Mouse (Mus musculus): Measurements from ENCODE around the gene Eef1akmt1. TPM values are rescaled to one million over a fixed set of nuclear protein-coding genes. Genes with fewer than 3 reads are reported as not detected.

Eef1akmt1 gene
- polyA plus RNA-seq, 1 experiment from 2014 or later: 85.9 TPM

DNA sequence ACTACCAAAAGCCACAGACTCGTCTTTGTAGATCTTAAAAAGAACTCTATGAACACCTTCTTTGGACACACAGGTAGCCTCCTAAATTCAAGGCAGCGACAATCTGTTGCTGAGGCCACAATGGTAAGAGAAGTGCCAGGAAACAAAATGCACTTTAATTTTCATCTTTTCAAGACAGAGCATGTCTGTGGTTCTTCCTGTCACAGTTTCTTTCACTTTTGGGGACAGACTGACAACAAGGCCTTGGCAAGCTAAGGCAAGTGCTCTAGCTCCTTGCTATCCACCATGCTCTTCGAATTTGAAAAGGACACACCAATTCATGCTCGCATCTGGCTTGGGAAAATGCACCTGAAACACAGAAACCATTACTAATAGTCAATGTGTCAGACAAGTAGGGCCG is 21.9 kb upstream of the Eef1akmt1 start:
- Histone ChIP-seq H3K4me1 (no peaks in the 10 kb centered on the region), H3K4me2 (replicated peaks) (no peak overlapping the region), H3K9me3 (replicated peaks) (no peaks in the 10 kb centered on the region), H3K36me3 (peaks cover 68% of the 10 kb centered on the region), H3K4me3 (replicated peaks) (no peak overlapping the region), H3K27ac (replicated peaks) (no peak overlapping the region), H3K9ac (no peak overlapping the region), H3K27me3 (no peaks in the 10 kb centered on the region)
- 92% methylated on average over 5 of the region's 5 CpGs for WGBS
- ATAC-seq (ENCODE audit: insufficient number of reproducible peaks, low FRiP score, low TSS enrichment, low read depth): no peak

DNA sequence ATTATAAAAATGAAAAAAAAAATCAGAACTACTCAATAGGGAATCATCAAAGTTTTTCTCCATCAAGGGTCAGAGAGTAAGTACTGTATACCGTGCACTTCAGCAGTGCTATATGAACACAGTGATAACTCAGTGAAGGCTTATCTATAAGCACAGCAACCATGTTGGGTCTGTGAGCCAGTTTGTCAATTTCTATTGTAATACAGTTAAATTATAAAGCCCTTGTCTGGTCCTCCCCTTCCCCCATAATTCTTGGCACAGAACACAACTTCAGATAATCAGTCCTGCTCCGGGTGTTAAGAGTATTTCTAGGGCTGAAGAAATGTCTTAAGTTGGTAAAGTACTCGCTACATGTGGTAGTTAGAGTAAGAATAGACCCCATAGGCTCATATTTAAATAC is 20.4 kb upstream of the Eef1akmt1 start:
- H3K9ac ChIP-seq: no peak overlapping the region
- peaks cover 59% of the 10 kb centered on the region for H3K36me3 ChIP-seq
- H3K27ac ChIP-seq (replicated peaks): no peak overlapping the region
- H3K4me2 ChIP-seq (replicated peaks): no peak overlapping the region
- no peak overlapping the region for H3K4me3 ChIP-seq (replicated peaks)
- H3K27me3 ChIP-seq: no peaks in the 10 kb centered on the region
- no peaks in the 10 kb centered on the region for H3K9me3 ChIP-seq (replicated peaks)
- H3K4me1 ChIP-seq: no peaks in the 10 kb centered on the region
- 91% methylated on average over 3 of the region's 3 CpGs for WGBS
- ATAC-seq (ENCODE audit: insufficient number of reproducible peaks, low FRiP score, low TSS enrichment, low read depth): no peak

DNA sequence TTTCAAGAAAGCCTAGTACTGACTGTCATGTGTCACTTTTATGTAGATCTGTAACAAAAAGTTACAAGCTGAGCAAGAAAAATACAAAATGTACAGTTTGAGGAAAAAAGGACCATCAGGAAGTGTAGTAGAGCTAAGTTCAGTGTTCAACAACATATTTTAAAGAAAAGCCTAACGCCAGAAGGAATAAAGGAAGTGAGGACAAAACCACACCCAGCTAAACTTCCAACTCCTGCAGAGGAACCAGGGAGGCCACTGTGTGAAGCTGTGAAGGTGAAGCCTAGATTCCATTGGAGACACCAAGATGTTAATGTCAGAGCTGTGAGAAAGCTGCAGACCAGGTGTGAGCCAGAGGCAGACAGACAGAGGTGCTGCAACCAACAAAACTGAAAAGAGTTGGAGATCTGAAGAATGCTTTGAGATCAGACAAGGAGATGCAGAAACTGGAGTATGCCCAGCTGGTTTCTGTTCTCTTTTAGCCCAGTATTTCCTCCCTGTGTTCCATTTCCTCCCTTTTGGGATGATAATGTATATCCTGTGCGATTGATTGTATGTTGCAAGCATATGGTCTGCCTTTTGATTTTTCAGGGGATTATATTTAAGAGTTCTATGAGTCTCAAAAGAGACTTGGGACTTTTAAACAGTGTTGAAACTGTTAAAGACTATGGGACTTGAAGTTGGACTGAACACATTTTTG is 5.1 kb upstream of the Eef1akmt1 start:
- Histone ChIP-seq H3K9me3 (replicated peaks) (no peaks in the 10 kb centered on the region), H3K4me2 (replicated peaks) (no peak overlapping the region), H3K27me3 (no peaks in the 10 kb centered on the region), H3K27ac (replicated peaks) (no peak overlapping the region), H3K4me1 (no peaks in the 10 kb centered on the region), H3K9ac (no peak overlapping the region), H3K4me3 (replicated peaks) (no peak overlapping the region), H3K36me3 (peaks cover 21% of the 10 kb centered on the region)
- WGBS: 98% methylated on average over 2 of the region's 2 CpGs
- no peak for ATAC-seq (ENCODE audit: insufficient number of reproducible peaks, low FRiP score, low TSS enrichment, low read depth)

DNA sequence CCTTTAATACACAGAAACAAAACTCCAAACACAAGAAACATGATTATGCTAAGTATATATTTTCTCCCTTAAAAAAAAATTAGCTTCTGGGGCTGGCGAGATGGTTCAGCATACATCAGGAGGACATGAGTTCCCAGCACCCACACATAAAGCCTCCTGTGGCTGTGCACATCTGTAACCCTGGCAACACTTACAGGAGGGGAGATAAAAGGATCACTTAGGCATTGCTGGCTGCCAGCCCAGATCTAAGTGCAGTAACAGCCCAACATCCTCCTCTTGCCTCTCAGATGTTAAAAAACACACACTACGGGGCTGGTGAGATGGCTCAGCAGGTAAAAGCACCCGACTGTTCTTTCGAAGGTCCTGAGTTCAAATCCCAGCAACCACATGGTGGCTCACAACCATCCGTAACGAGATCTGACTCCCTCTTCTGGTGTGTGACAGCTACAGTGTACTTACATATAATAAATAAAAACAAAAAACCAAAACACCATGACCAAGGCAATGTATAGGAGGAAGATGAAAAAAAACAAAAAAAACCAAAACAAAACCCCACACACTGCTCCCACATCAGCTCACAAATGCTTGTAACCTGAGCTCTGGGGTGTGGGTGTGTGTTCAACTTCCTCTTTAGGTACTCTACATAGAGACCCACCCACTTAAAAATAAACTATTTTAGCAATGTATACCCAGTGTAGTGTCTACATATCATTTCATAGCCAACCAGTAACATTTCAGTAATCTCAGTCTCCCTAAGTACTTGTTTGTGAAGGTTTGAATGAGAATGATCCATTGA is 3.6 kb upstream of the Eef1akmt1 start:
- ATAC-seq (ENCODE audit: insufficient number of reproducible peaks, low FRiP score, low TSS enrichment, low read depth): no peak
- H3K36me3 ChIP-seq: peaks cover 12% of the 10 kb centered on the region
- 86% methylated on average over 6 of the region's 6 CpGs for WGBS

DNA sequence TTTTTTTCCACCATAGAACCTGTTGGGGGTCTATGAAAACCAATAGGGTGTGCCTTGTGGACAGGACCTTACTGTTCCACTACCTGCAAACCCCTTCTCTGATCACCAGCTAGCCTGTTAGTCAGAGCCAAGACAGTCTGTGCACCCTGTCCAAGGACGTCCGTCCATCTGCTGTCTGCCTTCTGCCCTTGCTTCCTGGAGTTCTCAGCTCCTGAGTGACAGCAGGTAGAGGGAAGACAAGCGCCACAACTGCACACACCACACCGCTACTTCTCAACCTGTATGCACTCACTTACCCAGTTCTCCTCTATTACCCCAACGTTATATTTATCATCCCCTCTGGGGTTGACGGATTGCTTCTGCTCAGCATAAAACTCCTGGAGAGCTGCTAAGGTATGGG is 5.8 kb downstream of the Eef1akmt1 start:
- no peaks in the 10 kb centered on the region for H3K9me3 ChIP-seq (replicated peaks)
- no peak for ATAC-seq (ENCODE audit: insufficient number of reproducible peaks, low FRiP score, low TSS enrichment, low read depth)
- no peak overlapping the region for H3K4me2 ChIP-seq (replicated peaks)
- H3K36me3 ChIP-seq: 0 out of 2 replicates have a peak, but pooled peaks cover 6% of the 10 kb centered on the region
- WGBS: 85% methylated on average over 6 of the region's 6 CpGs
- H3K27ac ChIP-seq (replicated peaks): no peak overlapping the region
- H3K9ac ChIP-seq: no peak overlapping the region
- H3K4me3 ChIP-seq (replicated peaks): no peak overlapping the region
- H3K4me1 ChIP-seq: peaks cover 2% of the 10 kb centered on the region
- H3K27me3 ChIP-seq: no peaks in the 10 kb centered on the region

More for the DNA sequence above, 3.6 kb upstream of the Eef1akmt1 start:
- H3K4me3 ChIP-seq (replicated peaks): no peak overlapping the region
- no peak overlapping the region for H3K4me2 ChIP-seq (replicated peaks)
- no peaks in the 10 kb centered on the region for H3K27me3 ChIP-seq
- peaks cover 5% of the 10 kb centered on the region for H3K4me1 ChIP-seq
- no peak overlapping the region for H3K27ac ChIP-seq (replicated peaks)
- no peaks in the 10 kb centered on the region for H3K9me3 ChIP-seq (replicated peaks)
- no peak overlapping the region for H3K9ac ChIP-seq

DNA sequence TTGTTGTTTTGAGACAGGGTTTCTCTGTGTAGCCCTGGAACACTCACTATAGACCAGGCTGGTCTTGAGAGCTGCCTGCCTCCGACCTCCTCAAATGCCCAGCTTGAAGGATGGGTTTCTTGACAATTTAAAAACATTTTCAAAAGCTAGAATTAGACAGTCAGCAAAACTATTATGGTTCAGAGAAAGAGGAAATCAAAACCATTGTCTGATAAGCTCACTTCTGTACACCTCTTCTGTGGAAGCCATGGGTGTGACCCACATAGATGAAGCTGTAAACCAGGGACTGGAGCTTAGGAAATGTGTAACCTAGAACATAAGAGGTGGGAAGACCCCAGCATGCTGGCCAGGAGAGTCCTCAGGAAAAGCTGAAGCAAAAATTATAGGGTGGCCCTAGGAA is 14.5 kb downstream of the Eef1akmt1 start:
- Histone ChIP-seq H3K9me3 (replicated peaks) (no peaks in the 10 kb centered on the region), H3K4me3 (replicated peaks) (no peak overlapping the region), H3K9ac (no peak overlapping the region), H3K4me2 (replicated peaks) (no peak overlapping the region), H3K27me3 (no peaks in the 10 kb centered on the region), H3K36me3 (no peaks in the 10 kb centered on the region), H3K27ac (replicated peaks) (no peak overlapping the region), H3K4me1 (no peaks in the 10 kb centered on the region)
- no peak for ATAC-seq (ENCODE audit: insufficient number of reproducible peaks, low FRiP score, low TSS enrichment, low read depth)
- 89% methylated on average over 1 of the region's 1 CpGs for WGBS

DNA sequence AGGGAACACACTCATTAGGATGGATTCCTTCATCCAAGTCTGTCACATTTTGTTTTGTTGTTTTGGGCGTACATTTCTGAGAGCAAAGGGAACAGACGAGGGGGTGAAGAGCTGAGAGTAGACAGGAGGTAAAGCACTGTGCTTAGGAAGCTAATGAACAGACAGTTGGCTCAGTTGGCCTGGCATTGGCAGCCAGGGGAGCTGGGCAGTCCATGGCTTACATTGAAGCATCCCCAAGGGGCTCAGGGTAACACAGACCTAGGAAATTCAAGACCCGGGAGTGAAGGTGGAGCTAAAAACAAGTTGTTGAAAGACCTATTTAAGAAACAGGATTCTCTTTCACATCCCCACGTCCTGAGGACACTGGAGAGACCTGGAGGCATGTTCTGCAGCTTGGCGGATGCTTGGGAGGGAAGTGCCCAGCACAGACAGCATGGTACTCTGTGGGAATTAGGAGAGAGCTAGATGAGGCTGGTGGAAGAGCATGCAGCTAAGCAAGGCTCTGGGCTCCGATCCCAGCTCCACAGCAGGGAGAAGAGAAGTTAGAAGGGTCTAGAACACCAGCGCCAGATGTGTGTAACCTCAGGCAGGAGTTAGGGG is 15.8 kb downstream of the Eef1akmt1 start:
- H3K27ac ChIP-seq (replicated peaks): no peak overlapping the region
- H3K4me2 ChIP-seq (replicated peaks): no peak overlapping the region
- H3K9ac ChIP-seq: no peak overlapping the region
- H3K4me3 ChIP-seq (replicated peaks): no peak overlapping the region
- no peaks in the 10 kb centered on the region for H3K36me3 ChIP-seq
- H3K4me1 ChIP-seq: no peaks in the 10 kb centered on the region
- H3K9me3 ChIP-seq (replicated peaks): no peaks in the 10 kb centered on the region
- H3K27me3 ChIP-seq: no peaks in the 10 kb centered on the region
- WGBS: 78% methylated on average over 7 of the region's 7 CpGs
- ATAC-seq (ENCODE audit: insufficient number of reproducible peaks, low FRiP score, low TSS enrichment, low read depth): no peak

DNA sequence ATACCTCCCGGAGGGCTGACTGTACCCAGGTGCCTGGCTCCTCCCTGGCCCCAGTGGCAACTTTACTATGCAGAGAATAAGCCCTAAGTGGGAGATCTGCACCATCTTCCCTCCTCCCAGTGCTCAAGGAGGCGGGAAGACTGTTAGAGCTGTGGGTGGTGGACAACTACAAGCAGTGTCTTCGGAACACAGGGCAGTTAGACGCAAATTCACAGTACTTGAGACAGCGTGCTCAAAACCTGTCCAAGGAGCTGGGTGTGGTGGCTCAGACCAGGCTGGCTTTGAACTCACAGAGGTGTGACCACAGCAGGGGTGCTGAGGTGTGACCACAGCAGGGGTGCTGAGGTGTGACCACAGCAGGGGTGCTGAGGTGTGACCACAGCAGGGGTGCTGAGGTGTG is 17.0 kb downstream of the Eef1akmt1 start:
- Histone ChIP-seq H3K4me1 (no peaks in the 10 kb centered on the region), H3K9me3 (replicated peaks) (no peaks in the 10 kb centered on the region), H3K36me3 (0 out of 2 replicates have a peak, but pooled peaks cover 10% of the 10 kb centered on the region), H3K27me3 (no peaks in the 10 kb centered on the region), H3K27ac (replicated peaks) (no peak overlapping the region), H3K4me3 (replicated peaks) (no peak overlapping the region), H3K4me2 (replicated peaks) (no peak overlapping the region), H3K9ac (no peak overlapping the region)
- 85% methylated on average over 5 of the region's 5 CpGs for WGBS
- no peak for ATAC-seq (ENCODE audit: insufficient number of reproducible peaks, low FRiP score, low TSS enrichment, low read depth)

DNA sequence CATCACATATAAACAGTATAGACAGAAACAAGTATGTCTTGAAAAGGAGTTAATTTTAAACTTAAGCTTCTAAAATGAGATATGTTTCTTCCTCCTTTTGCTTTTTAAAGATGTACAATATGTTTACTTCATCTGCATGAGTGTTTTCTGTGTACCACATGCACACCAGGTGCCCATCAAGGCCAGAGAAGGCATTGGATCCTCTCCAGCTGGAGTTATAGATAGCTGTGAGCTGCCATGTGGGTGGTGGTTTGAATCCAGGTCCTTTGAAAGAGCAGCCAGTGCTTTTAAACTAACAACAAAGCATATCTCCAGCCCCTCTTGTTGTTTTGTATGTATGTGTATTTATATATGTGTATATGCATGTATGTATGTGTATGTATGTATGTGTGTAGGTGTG is 18.5 kb downstream of the Eef1akmt1 start:
- Histone ChIP-seq H3K36me3 (peaks cover 17% of the 10 kb centered on the region; the same call in 1 of the 2 replicates), H3K4me3 (replicated peaks) (no peak overlapping the region), H3K9ac (no peak overlapping the region), H3K9me3 (replicated peaks) (no peaks in the 10 kb centered on the region), H3K4me2 (replicated peaks) (no peak overlapping the region), H3K4me1 (no peaks in the 10 kb centered on the region), H3K27me3 (no peaks in the 10 kb centered on the region), H3K27ac (replicated peaks) (no peak overlapping the region)
- no peak for ATAC-seq (ENCODE audit: insufficient number of reproducible peaks, low FRiP score, low TSS enrichment, low read depth)

DNA sequence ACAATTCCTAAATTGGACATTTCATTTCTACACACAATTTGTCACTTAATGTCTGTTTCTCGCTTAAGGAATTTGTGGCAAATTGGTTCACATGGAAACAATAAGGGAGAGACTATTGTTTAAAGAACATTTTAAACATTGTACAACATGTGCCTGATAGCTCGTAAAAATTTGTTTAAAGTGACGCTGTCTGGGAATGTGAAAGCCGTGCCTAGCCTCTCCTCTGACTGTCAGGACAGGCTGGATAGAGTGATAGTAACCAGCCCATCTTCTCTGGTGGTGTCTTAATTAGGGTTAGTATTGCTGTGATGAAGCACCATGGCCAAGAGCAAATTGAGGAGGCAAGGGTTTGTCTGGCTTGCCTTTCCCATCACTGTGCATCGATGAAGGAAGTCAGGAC is 24.4 kb downstream of the Eef1akmt1 start:
- Histone ChIP-seq H3K4me2 (replicated peaks) (no peak overlapping the region), H3K9me3 (replicated peaks) (no peaks in the 10 kb centered on the region), H3K36me3 (peaks cover 17% of the 10 kb centered on the region; the same call in 1 of the 2 replicates), H3K4me3 (replicated peaks) (no peak overlapping the region), H3K27me3 (no peaks in the 10 kb centered on the region), H3K9ac (no peak overlapping the region), H3K4me1 (peaks cover 9% of the 10 kb centered on the region; the same call in 1 of the 2 replicates), H3K27ac (replicated peaks) (peak overlapping the region; percentile 56)
- 43% methylated on average over 5 of the region's 5 CpGs for WGBS
- peak; percentile 27; the same call in 1 of the 2 replicates for ATAC-seq (ENCODE audit: insufficient number of reproducible peaks, low FRiP score, low TSS enrichment, low read depth)

DNA sequence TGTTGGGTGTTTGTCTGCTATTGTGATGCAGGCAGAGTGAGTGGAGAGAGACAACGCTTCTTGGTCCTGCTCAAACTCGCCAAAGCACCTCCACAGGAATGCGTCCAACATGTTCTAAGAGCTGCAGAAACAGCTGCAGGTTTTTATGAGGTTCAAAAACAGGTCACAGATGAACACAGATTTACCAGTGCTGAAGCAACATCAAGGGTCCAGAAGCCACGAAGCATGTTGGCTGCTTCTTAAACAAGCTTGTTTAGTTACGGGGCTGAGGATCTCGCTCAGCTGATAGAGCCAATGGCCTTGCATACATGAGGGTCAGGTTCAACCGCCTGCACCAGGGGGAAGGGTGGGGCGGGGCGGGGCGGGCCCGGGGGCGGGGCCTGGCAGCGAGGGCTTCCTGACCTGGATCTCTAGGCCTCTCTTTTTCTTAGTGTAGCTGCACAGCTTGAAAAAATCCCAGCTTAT is 24.8 kb downstream of the Eef1akmt1 start:
- 13% methylated on average over 13 of the region's 13 CpGs for WGBS
- peaks cover 17% of the 10 kb centered on the region; the same call in 1 of the 2 replicates for H3K36me3 ChIP-seq
- no peak overlapping the region for H3K4me3 ChIP-seq (replicated peaks)
- no peaks in the 10 kb centered on the region for H3K9me3 ChIP-seq (replicated peaks)
- H3K9ac ChIP-seq: no peak overlapping the region
- no peak; the same call in 1 of the 2 replicates for ATAC-seq (ENCODE audit: insufficient number of reproducible peaks, low FRiP score, low TSS enrichment, low read depth)
- peaks cover 9% of the 10 kb centered on the region; the same call in 1 of the 2 replicates for H3K4me1 ChIP-seq
- no peaks in the 10 kb centered on the region for H3K27me3 ChIP-seq
- no peak overlapping the region; the same call in 1 of the 2 replicates for H3K4me2 ChIP-seq (replicated peaks)
- H3K27ac ChIP-seq (replicated peaks): peak overlapping the region; percentile 56
